Mouse (Mus musculus): ENCODE results near the gene Tbxas1.

The Tbxas1 gene

GRCm38 (mm10) chr6:38921810-38922116, 46.6 kb downstream of the Tbxas1 start:
- DNase-seq (ENCODE audit: low spot score in 2 of 2): no peak

DNA sequence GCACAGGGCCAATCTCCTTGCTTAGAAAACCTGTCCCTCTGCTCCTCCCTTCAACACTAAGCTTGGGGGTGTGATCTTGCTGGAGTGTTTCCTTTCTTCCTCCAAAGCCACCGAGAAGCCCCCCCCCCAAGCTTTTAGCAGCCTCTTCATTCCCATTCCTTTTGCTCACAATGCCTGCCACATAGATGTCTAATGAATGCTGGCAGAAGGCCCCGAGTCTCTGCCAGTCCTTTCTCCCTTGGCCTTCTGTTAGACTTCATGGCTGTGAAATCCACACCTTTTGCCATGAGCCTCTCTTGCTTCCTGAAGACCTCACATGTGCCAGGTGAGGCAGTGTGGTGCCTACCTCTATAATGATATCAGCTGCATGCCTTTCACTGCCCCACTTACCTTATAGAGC, 47.3 kb downstream of the Tbxas1 start:
- DNase-seq (ENCODE audit: low spot score in 2 of 2): no peak

GRCm38 (mm10) chr6:38923450-38923849, 48.2 kb downstream of the Tbxas1 start:
- DNase-seq (ENCODE audit: low spot score in 2 of 2): no peak

- DNase-seq (ENCODE audit: low spot score in 2 of 2): no peak
Observed at GRCm38 (mm10) chr6:38923870-38924817, 48.9 kb downstream of the Tbxas1 start.

DNA sequence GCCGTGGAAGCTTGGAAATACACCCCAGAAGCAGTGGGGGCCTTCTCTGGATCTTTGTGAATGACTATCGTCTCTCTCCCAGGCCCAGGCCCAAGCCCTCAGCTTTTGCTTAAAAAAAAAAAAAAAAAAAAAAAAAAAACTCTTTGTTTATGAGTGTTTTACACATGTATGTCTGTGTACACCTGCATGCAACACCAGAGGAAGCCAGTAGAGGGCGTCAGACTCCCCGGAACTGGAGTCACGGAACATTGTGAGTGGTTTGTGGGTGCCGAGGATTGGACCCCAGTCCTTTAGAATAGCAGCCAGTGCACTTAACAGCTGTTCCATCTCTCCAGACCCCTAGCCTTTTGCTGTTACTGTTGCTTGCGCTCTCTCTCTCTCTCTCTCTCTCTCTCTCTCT, 50.5 kb downstream of the Tbxas1 start:
- DNase-seq (ENCODE audit: low spot score in 2 of 2): no peak

GRCm38 (mm10) chr6:38926135-38926962, 51.1 kb downstream of the Tbxas1 start:
- no peak for DNase-seq (ENCODE audit: low spot score in 2 of 2)

DNA sequence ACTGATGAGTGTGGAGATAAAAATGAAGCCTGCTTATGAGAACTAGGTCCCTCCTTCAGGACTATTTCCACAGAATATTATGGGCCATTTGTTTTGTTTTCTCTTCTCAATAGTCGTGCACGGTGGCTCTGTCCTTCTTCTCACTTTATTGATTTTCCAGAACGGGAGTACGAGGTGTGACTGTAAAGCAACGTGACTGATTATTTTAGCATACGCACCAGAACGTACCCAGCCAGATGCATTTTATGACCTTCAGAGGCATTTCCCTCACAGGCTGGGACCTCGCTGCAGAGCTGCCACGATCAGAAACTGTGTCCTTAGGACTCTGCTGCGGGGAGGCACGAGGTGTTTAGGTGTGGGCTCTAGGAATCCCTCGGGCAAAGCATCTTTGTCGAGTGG, 51.8 kb downstream of the Tbxas1 start:
- no peak for DNase-seq (ENCODE audit: low spot score in 2 of 2)

- DNase-seq (ENCODE audit: low spot score in 2 of 2): no peak
Observed at GRCm38 (mm10) chr6:38928489-38928888, 53.3 kb downstream of the Tbxas1 start.

GRCm38 (mm10) chr6:38936009-38936408, 60.8 kb downstream of the Tbxas1 start:
- DNase-seq (ENCODE audit: low spot score in 2 of 2): no peak

- peak in 1 of 2 experiments; percentile 45 for DNase-seq (ENCODE audit: low spot score in 2 of 2)
Observed at GRCm38 (mm10) chr6:38938421-38938820, 63.2 kb downstream of the Tbxas1 start.

GRCm38 (mm10) chr6:38939096-38939495, 63.9 kb downstream of the Tbxas1 start:
- DNase-seq (ENCODE audit: low spot score in 2 of 2): no peak

DNA sequence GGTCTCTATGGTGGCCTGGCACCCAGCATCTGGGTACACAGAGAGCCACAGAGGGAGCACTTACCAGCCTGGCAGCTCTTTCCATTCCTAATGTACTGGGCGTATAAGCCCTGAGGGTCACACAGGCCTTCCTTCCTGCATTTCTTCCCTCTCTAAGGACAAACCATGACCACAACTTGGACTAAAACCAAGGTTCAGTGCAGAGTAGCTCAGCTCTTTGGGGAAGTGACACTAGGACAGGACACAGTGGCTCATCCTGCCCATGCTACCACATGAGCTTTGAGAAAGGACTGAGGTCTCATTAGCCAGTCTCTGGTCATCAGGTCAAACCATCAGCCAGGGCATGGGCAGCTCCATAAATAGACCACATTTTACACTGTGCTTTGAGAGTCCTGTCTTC, 65.8 kb downstream of the Tbxas1 start:
- DNase-seq (ENCODE audit: low spot score in 2 of 2): peak; percentile 32 to 43

GRCm38 (mm10) chr6:38942771-38943170, 67.6 kb downstream of the Tbxas1 start:
- DNase-seq (ENCODE audit: low spot score in 2 of 2): no peak

DNA sequence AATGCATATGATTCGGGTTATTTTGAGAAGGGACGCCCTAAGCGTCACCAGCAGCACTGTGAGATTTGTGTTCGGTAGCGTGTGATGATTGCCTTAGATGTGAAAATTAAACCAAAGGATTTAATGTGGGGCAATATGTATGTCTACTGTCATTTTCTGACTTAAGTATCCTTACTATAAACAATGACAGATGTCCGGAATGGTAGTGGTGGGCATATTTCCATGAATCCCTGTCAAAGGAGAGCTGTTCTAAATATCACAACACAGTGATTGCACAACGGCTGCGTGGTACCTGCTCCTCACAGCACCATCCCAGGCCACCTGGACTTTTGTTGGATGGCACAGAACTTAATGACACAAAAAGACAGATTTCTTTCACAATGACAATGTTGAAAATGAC, 69.2 kb downstream of the Tbxas1 start:
- no peak for DNase-seq (ENCODE audit: low spot score in 2 of 2)

DNA sequence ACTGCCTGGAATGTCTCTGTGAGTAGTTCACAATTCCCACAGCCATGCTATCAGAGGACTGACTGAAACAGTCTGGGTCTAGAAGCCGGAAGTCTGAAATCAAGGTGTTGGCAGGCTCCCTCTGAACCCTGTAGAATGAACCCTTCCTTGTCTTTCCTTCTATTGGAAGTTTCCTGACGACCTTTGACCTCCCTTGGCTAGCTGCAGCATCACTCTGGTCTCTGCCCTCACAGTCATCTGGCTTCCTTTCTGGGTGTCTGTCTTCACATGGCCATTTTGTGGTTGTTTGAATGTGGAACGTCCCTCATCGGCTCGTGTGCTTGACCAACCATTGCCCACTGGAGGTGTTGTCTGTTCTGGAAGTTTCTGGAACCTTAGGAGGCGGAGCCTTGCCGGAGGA, 69.6 kb downstream of the Tbxas1 start:
- no peak for DNase-seq (ENCODE audit: low spot score in 2 of 2)

DNA sequence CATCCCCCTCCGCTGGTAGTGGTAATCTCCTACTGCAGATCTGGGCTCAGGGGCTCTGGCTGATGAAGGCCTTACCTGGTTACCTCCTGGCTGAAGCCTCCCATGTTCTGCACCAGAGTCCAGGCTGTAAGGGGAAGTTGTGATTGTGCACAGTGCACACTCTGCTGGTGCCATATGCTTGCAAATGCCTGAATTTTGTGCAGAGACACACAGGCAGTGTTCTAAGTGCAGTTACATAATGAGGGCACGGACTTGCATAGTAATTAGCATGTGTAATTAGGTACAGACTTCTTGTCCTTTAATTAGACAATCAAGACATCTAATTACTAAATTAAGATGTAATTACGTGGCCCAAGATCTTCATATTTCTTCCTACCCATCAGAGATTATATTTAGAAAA, 70.5 kb downstream of the Tbxas1 start:
- no peak for DNase-seq (ENCODE audit: low spot score in 2 of 2)

DNA sequence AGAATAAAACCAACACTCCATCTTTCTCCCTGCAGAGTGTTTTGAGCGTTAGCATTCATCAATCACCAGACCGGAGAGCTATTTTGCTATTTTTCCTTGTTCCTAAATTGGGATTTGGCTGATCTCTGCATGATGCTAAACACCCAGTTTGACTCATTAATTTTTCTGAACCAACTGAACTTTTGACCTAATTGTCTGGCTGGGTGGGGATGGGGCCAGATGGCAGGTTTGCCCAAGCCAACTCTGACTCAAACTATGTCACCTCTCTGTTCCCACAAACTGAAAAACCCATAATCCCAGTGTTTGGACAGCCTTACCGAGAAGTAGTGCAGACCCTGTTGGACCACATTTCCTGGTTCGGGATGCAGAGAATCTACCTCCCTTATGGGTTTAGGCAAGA, 72.1 kb downstream of the Tbxas1 start:
- no peak for DNase-seq (ENCODE audit: low spot score in 2 of 2)

GRCm38 (mm10) chr6:38949683-38950161, 74.5 kb downstream of the Tbxas1 start:
- peak in 1 of 2 experiments; percentile 29 for DNase-seq (ENCODE audit: low spot score in 2 of 2)

- DNase-seq (ENCODE audit: low spot score in 2 of 2): no peak
Observed at GRCm38 (mm10) chr6:38950341-38950740, 75.1 kb downstream of the Tbxas1 start.

DNA sequence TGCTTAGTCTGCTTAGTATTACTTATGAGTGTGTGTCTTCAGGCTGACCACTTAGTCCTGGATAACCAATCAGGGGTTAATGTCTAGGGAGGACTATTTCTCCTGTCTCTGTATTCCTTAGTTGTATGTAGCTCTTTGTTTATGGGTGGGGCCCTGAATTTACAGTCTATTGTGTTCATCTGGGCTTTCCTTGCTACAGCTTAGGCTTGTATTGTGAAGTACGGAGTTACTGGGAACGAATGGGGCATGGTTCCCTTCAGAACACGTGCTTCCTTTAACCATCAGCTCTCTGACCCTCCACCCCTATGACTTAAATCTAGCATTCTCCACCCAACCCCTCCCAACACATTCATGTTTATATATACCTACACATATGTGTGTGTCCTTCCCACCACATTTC, 75.6 kb downstream of the Tbxas1 start:
- no peak for DNase-seq (ENCODE audit: low spot score in 2 of 2)

GRCm38 (mm10) chr6:38956641-38957040, 81.4 kb downstream of the Tbxas1 start:
- DNase-seq (ENCODE audit: low spot score in 2 of 2): no peak

- DNase-seq (ENCODE audit: low spot score in 2 of 2): no peak
Observed at GRCm38 (mm10) chr6:38957246-38957645, 82.0 kb downstream of the Tbxas1 start.

DNA sequence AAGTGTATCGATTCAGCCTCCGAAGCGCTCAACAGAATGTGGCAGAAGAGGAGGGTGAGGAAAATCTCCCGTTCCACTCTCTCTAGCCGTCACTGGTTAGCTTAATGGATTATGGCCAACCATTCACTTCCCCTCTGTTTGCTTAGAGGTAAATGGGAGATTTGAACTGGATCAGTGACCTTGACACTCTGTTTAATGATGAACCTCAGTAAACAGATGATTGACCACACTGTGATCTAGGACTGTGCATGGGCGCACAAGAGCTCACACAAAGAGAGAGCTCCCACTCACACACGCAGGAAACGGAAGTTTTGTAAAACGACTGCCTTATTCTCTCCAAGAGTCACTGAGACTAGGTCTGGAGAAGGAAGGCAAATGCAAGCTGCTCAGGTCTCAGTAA, 84.3 kb downstream of the Tbxas1 start:
- no peak for DNase-seq (ENCODE audit: low spot score in 2 of 2)

All from right cerebral cortex, postnatal 10 days (tissue).